26 mouse cellular contexts compared by ENCODE assay signal in genomic region chr1:81169245-81169644, GRCm38 (mm10).
DNase-seq lines count a peak whose midpoint lies in the region; ATAC-seq and TF ChIP-seq lines count a peak whose summit lies in the region.
"Had no signal": no experiment of that assay in that cellular context is flagged by ENCODE, and none has a peak within 500 bp of the region (broad histone marks: within the 10 kb centered on the region; RNA-seq: fewer than 3 reads in every experiment).

No protein-coding gene starts in this region.

- TF ChIP-seq CTCF in midbrain, postnatal 0 days (IDR thresholded peaks at IDR 0.05) = no peak

- H3K4me3 ChIP-seq in forebrain, embryonic 14.5 days (ENCODE audit: low read depth, low read length) = no peak overlapping the region
- H3K4me3 ChIP-seq in forebrain, embryonic 13.5 days = no peak overlapping the region
- H3K4me3 ChIP-seq in midbrain, embryonic 12.5 days = no peak overlapping the region
- no peak overlapping the region for H3K4me3 ChIP-seq in midbrain, postnatal 0 days (ENCODE audit: low read depth, low read length)
- H3K4me3 ChIP-seq in midbrain, embryonic 13.5 days (replicated peaks) = no peak overlapping the region
- H3K4me3 ChIP-seq: embryonic facial prominence, embryonic 13.5 days; erythroblast, embryonic 14.5 days; heart, adult 2 months; heart, embryonic 13.5 days; limb, embryonic 10.5 days; liver, embryonic 15.5 days; lung, embryonic 15.5 days had no signal

- peak; percentile 18 for DNase-seq in forebrain, embryonic 14.5 days (ENCODE audit: low spot score)
- DNase-seq in midbrain, postnatal 0 days (ENCODE audit: low spot score) = no peak
- no peak for DNase-seq in frontal cortex, adult 2 months (ENCODE audit: extremely low spot score in 1 of 2, low spot score in 1 of 2)
- DNase-seq in layer of hippocampus, postnatal 14 days (ENCODE audit: low spot score in 2 of 2) = no peak
- DNase-seq: adrenal gland, postnatal 36 days; cerebellum, adult 11 months; cerebellum, adult 9-11 months; gastrocnemius, postnatal 25 days; heart, adult 2 months; kidney, adult 11 months; liver; lung, postnatal 36 days; right cerebral cortex, postnatal 25 days; spleen, adult 18-20 months had no signal

- no peaks in the 10 kb centered on the region for H3K9me3 ChIP-seq in forebrain, embryonic 14.5 days (replicated peaks; ENCODE audit: control insufficient read depth, low read length)
- no peaks in the 10 kb centered on the region for H3K9me3 ChIP-seq in forebrain, embryonic 13.5 days (replicated peaks)
- H3K9me3 ChIP-seq in midbrain, embryonic 12.5 days = no peaks in the 10 kb centered on the region
- H3K9me3 ChIP-seq in midbrain, postnatal 0 days (ENCODE audit: low read length) = no peaks in the 10 kb centered on the region
- H3K9me3 ChIP-seq in midbrain, embryonic 13.5 days = no peaks in the 10 kb centered on the region
- H3K9me3 ChIP-seq: embryonic facial prominence, embryonic 13.5 days; heart, embryonic 13.5 days; limb, embryonic 10.5 days; liver, embryonic 15.5 days; lung, embryonic 15.5 days had no signal

- H3K4me2 ChIP-seq in forebrain, embryonic 14.5 days (ENCODE audit: low read length) = no peak overlapping the region
- H3K4me2 ChIP-seq in forebrain, embryonic 13.5 days = no peak overlapping the region
- H3K4me2 ChIP-seq in midbrain, embryonic 12.5 days (replicated peaks) = no peak overlapping the region
- H3K4me2 ChIP-seq in midbrain, postnatal 0 days (ENCODE audit: low read depth, low read length, poor library complexity, severe bottlenecking) = no peak overlapping the region
- no peak overlapping the region for H3K4me2 ChIP-seq in midbrain, embryonic 13.5 days (replicated peaks)
- H3K4me2 ChIP-seq: embryonic facial prominence, embryonic 13.5 days; heart, embryonic 13.5 days; liver, embryonic 15.5 days; lung, embryonic 15.5 days had no signal

- H3K4me1 ChIP-seq in forebrain, embryonic 14.5 days (ENCODE audit: control insufficient read depth, insufficient read depth, low read length) = no peaks in the 10 kb centered on the region
- no peaks in the 10 kb centered on the region for H3K4me1 ChIP-seq in forebrain, embryonic 13.5 days
- H3K4me1 ChIP-seq in midbrain, embryonic 12.5 days = no peaks in the 10 kb centered on the region
- H3K4me1 ChIP-seq in midbrain, postnatal 0 days (ENCODE audit: insufficient read depth, low read length) = no peaks in the 10 kb centered on the region
- peaks cover 7% of the 10 kb centered on the region for H3K4me1 ChIP-seq in midbrain, embryonic 13.5 days (replicated peaks)
- H3K4me1 ChIP-seq: embryonic facial prominence, embryonic 13.5 days; heart, embryonic 13.5 days; limb, embryonic 10.5 days; liver, embryonic 15.5 days; lung, embryonic 15.5 days had no signal

- H3K36me3 ChIP-seq in forebrain, embryonic 14.5 days (ENCODE audit: control insufficient read depth, insufficient read depth, low read length) = no peaks in the 10 kb centered on the region
- H3K36me3 ChIP-seq in forebrain, embryonic 13.5 days (ENCODE audit: poor library complexity, severe bottlenecking) = no peaks in the 10 kb centered on the region
- no peaks in the 10 kb centered on the region for H3K36me3 ChIP-seq in midbrain, embryonic 12.5 days
- no peaks in the 10 kb centered on the region for H3K36me3 ChIP-seq in midbrain, postnatal 0 days (ENCODE audit: insufficient read depth, low read length)
- no peaks in the 10 kb centered on the region for H3K36me3 ChIP-seq in midbrain, embryonic 13.5 days
- H3K36me3 ChIP-seq: embryonic facial prominence, embryonic 13.5 days; heart, embryonic 13.5 days; limb, embryonic 10.5 days; liver, embryonic 15.5 days; lung, embryonic 15.5 days had no signal

- WGBS in forebrain, embryonic 14.5 days = 13% methylated on average over 3 of the region's 3 CpGs
- 16% methylated on average over 3 of the region's 3 CpGs for WGBS in forebrain, embryonic 13.5 days
- WGBS in midbrain, embryonic 12.5 days = 18% methylated on average over 3 of the region's 3 CpGs
- WGBS in midbrain, postnatal 0 days = 19% methylated on average over 3 of the region's 3 CpGs
- 10% methylated on average over 3 of the region's 3 CpGs for WGBS in midbrain, embryonic 13.5 days

- no peak overlapping the region for H3K9ac ChIP-seq in forebrain, embryonic 14.5 days (ENCODE audit: low read length)
- no peak overlapping the region for H3K9ac ChIP-seq in forebrain, embryonic 13.5 days
- no peak overlapping the region for H3K9ac ChIP-seq in midbrain, embryonic 12.5 days (replicated peaks)
- H3K9ac ChIP-seq in midbrain, postnatal 0 days (replicated peaks; ENCODE audit: low read length, poor library complexity, severe bottlenecking) = no peak overlapping the region
- no peak overlapping the region for H3K9ac ChIP-seq in midbrain, embryonic 13.5 days (replicated peaks)
- H3K9ac ChIP-seq: embryonic facial prominence, embryonic 13.5 days; heart, embryonic 13.5 days; liver, embryonic 15.5 days; lung, embryonic 15.5 days had no signal

- no peaks in the 10 kb centered on the region for H3K27me3 ChIP-seq in forebrain, embryonic 14.5 days (replicated peaks; ENCODE audit: control insufficient read depth, insufficient read depth, low read length)
- H3K27me3 ChIP-seq in forebrain, embryonic 13.5 days = no peaks in the 10 kb centered on the region
- no peaks in the 10 kb centered on the region for H3K27me3 ChIP-seq in midbrain, embryonic 12.5 days
- no peaks in the 10 kb centered on the region for H3K27me3 ChIP-seq in midbrain, postnatal 0 days (ENCODE audit: insufficient read depth, low read length)
- H3K27me3 ChIP-seq in midbrain, embryonic 13.5 days = no peaks in the 10 kb centered on the region
- H3K27me3 ChIP-seq: embryonic facial prominence, embryonic 13.5 days; heart, embryonic 13.5 days; liver, embryonic 15.5 days; lung, embryonic 15.5 days had no signal

- no peak overlapping the region for H3K27ac ChIP-seq in forebrain, embryonic 14.5 days (ENCODE audit: low read depth, low read length)
- H3K27ac ChIP-seq in forebrain, embryonic 13.5 days = no peak overlapping the region
- no peak overlapping the region for H3K27ac ChIP-seq in midbrain, embryonic 12.5 days (replicated peaks)
- H3K27ac ChIP-seq in midbrain, postnatal 0 days (ENCODE audit: low read depth, low read length) = no peak overlapping the region
- H3K27ac ChIP-seq in midbrain, embryonic 13.5 days = no peak overlapping the region
- H3K27ac ChIP-seq: embryonic facial prominence, embryonic 13.5 days; heart, adult 2 months; heart, embryonic 13.5 days; kidney, postnatal 0 days; limb, embryonic 10.5 days; liver, embryonic 15.5 days; lung, embryonic 15.5 days had no signal

- no peak for ATAC-seq in forebrain, embryonic 14.5 days
- ATAC-seq in forebrain, embryonic 13.5 days = no peak
- peak; percentile 69 for ATAC-seq in midbrain, embryonic 12.5 days (ENCODE audit: low FRiP score, low read depth)
- ATAC-seq in midbrain, postnatal 0 days (ENCODE audit: low FRiP score) = no peak
- peak; percentile 81 for ATAC-seq in midbrain, embryonic 13.5 days
- ATAC-seq: CD4-positive, CD25-positive, alpha-beta regulatory T cell, adult 4 months; forebrain, embryonic 16.5 days had no signal

Comparison
In these comparisons a context has a peak if more than half of its experiments do, and no peak if none do; other contexts are left out.
1. ATAC-seq: peak in midbrain, embryonic 12.5 days (single experiment) and midbrain, embryonic 13.5 days (single experiment); none in forebrain, embryonic 14.5 days (single experiment), forebrain, embryonic 13.5 days (single experiment) and midbrain, postnatal 0 days (single experiment).